Mouse (Mus musculus): ENCODE results near the gene Vps13d. TPM values are rescaled to one million over a fixed set of nuclear protein-coding genes. Genes with fewer than 3 reads are reported as not detected.
A peak's percentile ranks its signal among the peaks of the same experiment; 100 is the strongest.

Gene Vps13d
- total RNA-seq, 2 experiments from 2014 or later, result 26.1 to 37.3 TPM

- no peak for ATAC-seq (replicated peaks; ENCODE audit: poor library complexity, severe bottlenecking)
Measured at GRCm38 (mm10) chr4:145099853-145100252, 95.0 kb downstream of the Vps13d start.

- ATAC-seq (replicated peaks; ENCODE audit: poor library complexity, severe bottlenecking), result no peak
Measured at GRCm38 (mm10) chr4:145099344-145099743, 95.5 kb downstream of the Vps13d start.

- ATAC-seq (replicated peaks; ENCODE audit: poor library complexity, severe bottlenecking), result no peak
Measured at GRCm38 (mm10) chr4:145097974-145098373, 96.8 kb downstream of the Vps13d start.

GRCm38 (mm10) chr4:145096481-145097039, 98.2 kb downstream of the Vps13d start:
- ATAC-seq (replicated peaks; ENCODE audit: poor library complexity, severe bottlenecking), result peak; percentile 77

- no peak for ATAC-seq (replicated peaks; ENCODE audit: poor library complexity, severe bottlenecking)
Measured at GRCm38 (mm10) chr4:145086509-145086908, 108.3 kb downstream of the Vps13d start.

- ATAC-seq (replicated peaks; ENCODE audit: poor library complexity, severe bottlenecking), result no peak
Measured at GRCm38 (mm10) chr4:145079324-145079723, 115.5 kb downstream of the Vps13d start.

- peak; percentile 24 for ATAC-seq (replicated peaks; ENCODE audit: poor library complexity, severe bottlenecking)
Measured at GRCm38 (mm10) chr4:145074276-145074675, 120.5 kb downstream of the Vps13d start.

GRCm38 (mm10) chr4:145073728-145074127, 121.1 kb downstream of the Vps13d start:
- peak; percentile 90 for ATAC-seq (replicated peaks; ENCODE audit: poor library complexity, severe bottlenecking)

- no peak for ATAC-seq (replicated peaks; ENCODE audit: poor library complexity, severe bottlenecking)
Measured at GRCm38 (mm10) chr4:145071942-145072341, 122.9 kb downstream of the Vps13d start.

- ATAC-seq (replicated peaks; ENCODE audit: poor library complexity, severe bottlenecking), result no peak
Measured at GRCm38 (mm10) chr4:145067019-145067680, 127.7 kb downstream of the Vps13d start.

- ATAC-seq (replicated peaks; ENCODE audit: poor library complexity, severe bottlenecking), result no peak
Measured at GRCm38 (mm10) chr4:145066336-145067018, 128.3 kb downstream of the Vps13d start.

- no peak for ATAC-seq (replicated peaks; ENCODE audit: poor library complexity, severe bottlenecking)
Measured at GRCm38 (mm10) chr4:145058749-145059442, 135.9 kb downstream of the Vps13d start.

GRCm38 (mm10) chr4:145056346-145056745, 138.5 kb downstream of the Vps13d start:
- ATAC-seq (replicated peaks; ENCODE audit: poor library complexity, severe bottlenecking), result no peak

- no peak for ATAC-seq (replicated peaks; ENCODE audit: poor library complexity, severe bottlenecking)
Measured at GRCm38 (mm10) chr4:145055792-145056191, 139.0 kb downstream of the Vps13d start.

- no peak for ATAC-seq (replicated peaks; ENCODE audit: poor library complexity, severe bottlenecking)
Measured at GRCm38 (mm10) chr4:145054369-145054768, 140.4 kb downstream of the Vps13d start.

- no peak for ATAC-seq (replicated peaks; ENCODE audit: poor library complexity, severe bottlenecking)
Measured at GRCm38 (mm10) chr4:145052697-145053096, 142.1 kb downstream of the Vps13d start.

- no peak for ATAC-seq (replicated peaks; ENCODE audit: poor library complexity, severe bottlenecking)
Measured at GRCm38 (mm10) chr4:145052282-145052681, 142.5 kb downstream of the Vps13d start.

- ATAC-seq (replicated peaks; ENCODE audit: poor library complexity, severe bottlenecking), result no peak
Measured at GRCm38 (mm10) chr4:145051209-145051969, 143.4 kb downstream of the Vps13d start.

GRCm38 (mm10) chr4:145050518-145051208, 144.1 kb downstream of the Vps13d start:
- peak; percentile 66 for ATAC-seq (replicated peaks; ENCODE audit: poor library complexity, severe bottlenecking)

- no peak for ATAC-seq (replicated peaks; ENCODE audit: poor library complexity, severe bottlenecking)
Measured at GRCm38 (mm10) chr4:145047964-145048363, 146.8 kb downstream of the Vps13d start.

All from granulocyte monocyte progenitor cell, adult 5-6 weeks (primary cell).